Mouse (Mus musculus): ENCODE data around the gene Ppm1e. TPM values are rescaled to one million over a fixed set of nuclear protein-coding genes. Genes with fewer than 3 reads are reported as not detected.

The Ppm1e gene
- polyA plus RNA-seq, 1 experiment: 3.6 TPM

DNA sequence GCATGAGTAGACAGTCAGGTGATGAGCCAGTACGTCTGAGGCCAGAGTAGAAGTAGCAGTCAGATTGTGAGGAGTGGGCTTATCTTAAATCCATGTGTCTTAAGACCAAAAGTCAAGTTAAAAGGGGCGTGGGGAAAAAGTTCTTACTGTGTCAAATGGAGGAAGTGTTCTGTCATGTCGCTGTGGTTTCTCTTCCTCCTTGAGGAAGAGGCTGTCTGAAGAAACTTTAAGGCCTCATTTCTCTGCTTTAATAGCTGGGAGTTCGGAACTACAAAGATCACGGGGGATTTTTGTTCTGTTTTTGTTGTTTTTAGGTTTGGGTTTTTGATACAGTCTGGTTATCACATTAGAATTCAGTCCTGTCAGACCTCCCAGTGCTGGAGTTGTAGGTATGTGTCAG is 146.5 kb downstream of the Ppm1e start:
- DNase-seq: no peak
- Histone ChIP-seq H3K36me3 (ENCODE audit: control insufficient read depth, insufficient read depth, low read length) (peaks cover 6% of the 10 kb centered on the region), H3K27me3 (ENCODE audit: control insufficient read depth, insufficient read depth, low read length) (no peaks in the 10 kb centered on the region), H3K4me1 (replicated peaks; ENCODE audit: control insufficient read depth, insufficient read depth, low read length) (no peaks in the 10 kb centered on the region; the same call in 1 of the 2 replicates), H3K4me3 (ENCODE audit: control insufficient read depth, insufficient read depth, low read length) (no peak overlapping the region), H3K27ac (ENCODE audit: control insufficient read depth, insufficient read depth, low read length) (peak overlapping the region; percentile 54; the same call in 1 of the 2 replicates)
- WGBS: 19% methylated on average over 5 of the region's 5 CpGs
- TF ChIP-seq CTCF (IDR thresholded peaks at IDR 0.05; ENCODE audit: borderline replicate concordance, control insufficient read depth, extremely low read depth, insufficient read depth, low read length, poor library complexity) (no peak), POLR2A (IDR thresholded peaks at IDR 0.05; ENCODE audit: control insufficient read depth, extremely low read depth, insufficient read depth, low read length, poor library complexity) (no peak)

Other genes starting within 250 kb of the Ppm1e start
- gene Ska2, start 249.8 kb downstream of the Ppm1e start, polyA plus RNA-seq (2012; rRNA removed): 18.9 and 21.0 TPM in 2 replicates
- gene Trim37, start 231.9 kb downstream of the Ppm1e start, polyA plus RNA-seq (2012; rRNA removed): 5.2 and 5.9 TPM in 2 replicates
- gene Rad51c, start 45.9 kb upstream of the Ppm1e start, polyA plus RNA-seq (2012; rRNA removed): 2.5 and 3.1 TPM in 2 replicates
- 0.55 and 0.99 TPM in 2 replicates for gene Tex14, start 46.0 kb upstream of the Ppm1e start, polyA plus RNA-seq (2012; rRNA removed)
- 0.06 TPM in 1 of 2 replicates, not detected in the other for gene Gm11492, start 207.6 kb upstream of the Ppm1e start, polyA plus RNA-seq (2012; rRNA removed)
- gene Sept4, start 209.9 kb upstream of the Ppm1e start, polyA plus RNA-seq (2012; rRNA removed): 12.6 and 13.2 TPM in 2 replicates
- gene Mtmr4, start 233.1 kb upstream of the Ppm1e start, polyA plus RNA-seq (2012; rRNA removed): 47.0 and 51.1 TPM in 2 replicates

All from thymus, adult 2 months (tissue).